Comparison of ENCODE assay signal across 8 mouse cellular contexts in genomic region chr9:41212303-41212901, GRCm38 (mm10). TPM values are rescaled to one million over a fixed set of nuclear protein-coding genes. Genes with fewer than 3 reads are reported as not detected.
DNase-seq lines count a peak whose midpoint lies in the region; ATAC-seq and TF ChIP-seq lines count a peak whose summit lies in the region.

No protein-coding gene starts in this region.

- H3K27ac ChIP-seq in liver, embryonic 13.5 days = peak overlapping the region; percentile 6
- H3K27ac ChIP-seq in layer of hippocampus, adult 2 months = no peak overlapping the region; the same call in 1 of the 2 replicates

- H3K36me3 ChIP-seq in liver, embryonic 13.5 days = no peaks in the 10 kb centered on the region

- DNase-seq in testis, postnatal 14 days (ENCODE audit: low spot score) = peak; percentile 12
- no peak for DNase-seq in testis, postnatal 10 days (ENCODE audit: low spot score)
- peak; percentile 86 for DNase-seq in forelimb bud, embryonic 11.5 days (ENCODE audit: low read depth, low spot score)
- DNase-seq in induced T-regulatory cell, adult 2 months (ENCODE audit: low read depth) = peak; percentile 60
- no peak for DNase-seq in liver, embryonic 13.5 days
- peak; percentile 69 for DNase-seq in naive thymus-derived CD4-positive, alpha-beta T cell, adult 2 months (ENCODE audit: low read depth)
- DNase-seq in right cerebral cortex, adult 18-20 months = no peak
- no peak for DNase-seq in layer of hippocampus, adult 2 months (ENCODE audit: low spot score in 2 of 2)

- H3K27me3 ChIP-seq in liver, embryonic 13.5 days = no peaks in the 10 kb centered on the region

- peak overlapping the region; percentile 37 for H3K4me2 ChIP-seq in liver, embryonic 13.5 days

- H3K4me3 ChIP-seq in liver, embryonic 13.5 days (replicated peaks) = no peak overlapping the region
- H3K4me3 ChIP-seq in layer of hippocampus, adult 2 months = no peak overlapping the region

- 5% methylated on average over 7 of the region's 7 CpGs for WGBS in liver, embryonic 13.5 days (ENCODE audit: insufficient replicate concordance)

- no peak for TF ChIP-seq CTCF in layer of hippocampus, adult 2 months (conservative IDR thresholded peaks at IDR 0.05)

- peaks cover 25% of the 10 kb centered on the region for H3K4me1 ChIP-seq in liver, embryonic 13.5 days (replicated peaks)

- ATAC-seq in liver, embryonic 13.5 days (ENCODE audit: low read depth) = no peak

- no peaks in the 10 kb centered on the region for H3K9me3 ChIP-seq in liver, embryonic 13.5 days (replicated peaks)

- H3K9ac ChIP-seq in liver, embryonic 13.5 days = peak overlapping the region; percentile 17; the same call in 1 of the 2 replicates

RNA-seq across cellular contexts. Expression of gene Ubash3b, which starts 50.9 kb away (rescaled TPM):
- polyA plus RNA-seq in liver, embryonic 13.5 days (2015; fragmentation: Nextera tagmentation; extraction: Ambion mirVana) = 6.7 and 7.9 TPM in 2 replicates
- total RNA-seq in layer of hippocampus, adult 2 months (2021) = 10 to 100 TPM; 26.7 to 27.0 TPM

Comparison
In these comparisons a context has a peak if more than half of its experiments do, and no peak if none do; other contexts are left out.
1. DNase-seq: peak in testis, postnatal 14 days (single experiment), forelimb bud, embryonic 11.5 days (single experiment), induced T-regulatory cell, adult 2 months (single experiment) and naive thymus-derived CD4-positive, alpha-beta T cell, adult 2 months (single experiment); none in testis, postnatal 10 days (single experiment), liver, embryonic 13.5 days (single experiment), right cerebral cortex, adult 18-20 months (single experiment) and layer of hippocampus, adult 2 months (0 of 2).